Mouse (Mus musculus) MEL (cell line): ENCODE measurements around the gene Mt1. TPM values are rescaled to one million over a fixed set of nuclear protein-coding genes. Genes with fewer than 3 reads are reported as not detected.

Experiments used
- DNase-seq: peaks from one replicate; pipeline ENCODE4 v3.0.0; 2011; ENCODE audit warnings: low read depth, low spot score
- H3K27ac ChIP-seq: 2 replicates; pipeline ENCODE4 v1.5.1; 2012; ENCODE audit warnings: low read depth, mild to moderate bottlenecking, control low read depth, low read length, moderate library complexity; ENCODE audit not compliant: control insufficient read depth
- H3K27me3 ChIP-seq, 2 experiments: fragments of 150-350 bp in 1 of 2; sonication (generic) in 1 of 2; 2 replicates each; pipeline ENCODE4 v1.6.1; 2012; ENCODE audit warnings: low read length in 2 of 2, mild to moderate bottlenecking in 2 of 2, improper control_type of control experiment in 1 of 2, moderate library complexity in 1 of 2; ENCODE audit not compliant: insufficient read depth in 2 of 2, control insufficient read depth in 1 of 2
- H3K36me3 ChIP-seq, 2 experiments: 2 replicates each; pipeline ENCODE4 v1.6.1; 2012 to 2014; ENCODE audit warnings: low read length in 2 of 2, improper control_type of control experiment in 1 of 2, inconsistent platforms in 1 of 2, mild to moderate bottlenecking in 1 of 2; ENCODE audit not compliant: insufficient read depth in 2 of 2, control insufficient read depth in 1 of 2
- H3K4me1 ChIP-seq, 2 experiments: fragments of 150-350 bp in 1 of 2; sonication (generic) in 1 of 2; 2 replicates each; pipeline ENCODE4 v1.6.1; 2012; ENCODE audit warnings: low read length in 2 of 2, improper control_type of control experiment in 1 of 2, mild to moderate bottlenecking in 1 of 2; ENCODE audit not compliant: insufficient read depth in 2 of 2, control insufficient read depth in 1 of 2
- H3K4me3 ChIP-seq, 2 experiments: fragments of 150-350 bp in 1 of 2; sonication (generic) in 1 of 2; 2 replicates each; pipeline ENCODE4 v1.5.1; 2012; ENCODE audit warnings: low read depth in 2 of 2, low read length in 2 of 2, mild to moderate bottlenecking in 2 of 2, moderate library complexity in 2 of 2, control low read depth in 1 of 2, improper control_type of control experiment in 1 of 2; ENCODE audit not compliant: control insufficient read depth in 1 of 2, insufficient read depth in 1 of 2
- H3K79me2 ChIP-seq: 2 replicates; pipeline ENCODE4 v1.6.1; 2012; ENCODE audit warnings: mild to moderate bottlenecking, low read length, moderate library complexity; ENCODE audit not compliant: control insufficient read depth, poor library complexity, insufficient read depth
- H3K9ac ChIP-seq: 2 replicates; pipeline ENCODE4 v1.6.1; 2012; ENCODE audit warnings: low read depth, mild to moderate bottlenecking, control low read depth, low read length, moderate library complexity; ENCODE audit not compliant: control insufficient read depth, poor library complexity, severe bottlenecking
- H3K9me3 ChIP-seq: fragments of 150-350 bp; sonication (generic); replicated peaks from 2 replicates; pipeline ENCODE4 v1.6.1; 2012; ENCODE audit warnings: mild to moderate bottlenecking, low read length, improper control_type of control experiment, moderate library complexity; ENCODE audit not compliant: insufficient read depth
- BHLHE40 ChIP-seq: IDR thresholded peaks from 2 replicates; pipeline ENCODE4 v1.6.1; 2012; ENCODE audit warnings: low read depth, mild to moderate bottlenecking, inconsistent platforms, low read length, improper control_type of control experiment, borderline replicate concordance
- CHD1 ChIP-seq: IDR thresholded peaks from 2 replicates; pipeline ENCODE4 v1.6.1; 2012; ENCODE audit warnings: low read depth, mild to moderate bottlenecking, inconsistent platforms, low read length, improper control_type of control experiment
- E2F4 ChIP-seq: IDR thresholded peaks from 2 replicates; pipeline ENCODE4 v1.6.1; 2011; ENCODE audit warnings: low read depth, low read length, improper control_type of control experiment, borderline replicate concordance
- ELF1 ChIP-seq: IDR thresholded peaks from 2 replicates; pipeline ENCODE4 v1.6.1; 2014; ENCODE audit warnings: low read depth, mild to moderate bottlenecking, inconsistent platforms, low read length, improper control_type of control experiment, moderate library complexity
- EP300 ChIP-seq, 2 experiments: IDR thresholded peaks; 2 replicates each; pipeline ENCODE4 v1.6.1; 2011; ENCODE audit warnings: improper control_type of control experiment in 2 of 2, low read length in 2 of 2, low read depth in 1 of 2, mild to moderate bottlenecking in 1 of 2
- ETS1 ChIP-seq: IDR thresholded peaks from 2 replicates; pipeline ENCODE4 v1.6.1; 2012; ENCODE audit warnings: low read depth, mild to moderate bottlenecking, inconsistent platforms, low read length, improper control_type of control experiment, moderate library complexity
- GABPA ChIP-seq: IDR thresholded peaks from 2 replicates; pipeline ENCODE4 v1.6.1; 2012; ENCODE audit warnings: low read depth, mild to moderate bottlenecking, inconsistent platforms, low read length, improper control_type of control experiment, moderate library complexity
- HCFC1 ChIP-seq: IDR thresholded peaks from 2 replicates; pipeline ENCODE4 v1.6.1; 2012; ENCODE audit warnings: low read depth, mild to moderate bottlenecking, inconsistent platforms, low read length, improper control_type of control experiment, moderate library complexity
- JUND ChIP-seq: IDR thresholded peaks from 2 replicates; pipeline ENCODE4 v1.6.1; 2011; ENCODE audit warnings: low read depth, mild to moderate bottlenecking, improper control_type of control experiment, low read length
- MAFK ChIP-seq: IDR thresholded peaks from 2 replicates; pipeline ENCODE4 v1.6.1; 2011; ENCODE audit warnings: low read depth, mild to moderate bottlenecking, low read length, improper control_type of control experiment, borderline replicate concordance
- MAX ChIP-seq: IDR thresholded peaks from 2 replicates; pipeline ENCODE4 v1.6.1; 2011; ENCODE audit warnings: low read length, improper control_type of control experiment
- MEF2A ChIP-seq: IDR thresholded peaks from 2 replicates; pipeline ENCODE4 v1.6.1; 2014; ENCODE audit warnings: low read depth, mild to moderate bottlenecking, inconsistent platforms, low read length, improper control_type of control experiment; ENCODE audit not compliant: poor library complexity, insufficient replicate concordance, severe bottlenecking; ENCODE audit errors: extremely low read depth
- MYB ChIP-seq: IDR thresholded peaks from 2 replicates; pipeline ENCODE4 v1.6.1; 2011; ENCODE audit warnings: mild to moderate bottlenecking, low read depth, low read length, improper control_type of control experiment
- MYC ChIP-seq: IDR thresholded peaks from 2 replicates; pipeline ENCODE4 v1.6.1; 2011; ENCODE audit warnings: low read depth, mild to moderate bottlenecking, low read length, improper control_type of control experiment, moderate library complexity
- POLR2A ChIP-seq, 2 experiments: IDR thresholded peaks; 2 replicates each; pipeline ENCODE4 v1.6.1; 2011 to 2012; ENCODE audit warnings: low read length in 2 of 2, mild to moderate bottlenecking in 2 of 2, control low read depth in 1 of 2, improper control_type of control experiment in 1 of 2, low read depth in 1 of 2, moderate library complexity in 1 of 2; ENCODE audit not compliant: control insufficient read depth in 1 of 2, insufficient read depth in 1 of 2, poor library complexity in 1 of 2
- POLR2AphosphoS5 ChIP-seq: IDR thresholded peaks from 2 replicates; pipeline ENCODE4 v1.6.1; 2012; ENCODE audit warnings: low read depth, borderline replicate concordance, mild to moderate bottlenecking, inconsistent platforms, low read length, moderate library complexity, mixed read lengths
- RAD21 ChIP-seq: IDR thresholded peaks from 2 replicates; pipeline ENCODE4 v1.6.1; 2011; ENCODE audit warnings: mild to moderate bottlenecking, low read depth, low read length, improper control_type of control experiment
- TBP ChIP-seq: IDR thresholded peaks from 2 replicates; pipeline ENCODE4 v1.8.0; 2011; ENCODE audit warnings: low read depth, low read length, improper control_type of control experiment
- TCF12 ChIP-seq: IDR thresholded peaks from 2 replicates; pipeline ENCODE4 v1.6.1; 2014; ENCODE audit warnings: low read depth, mild to moderate bottlenecking, inconsistent platforms, low read length, improper control_type of control experiment, moderate library complexity
- USF1 ChIP-seq: IDR thresholded peaks from 2 replicates; pipeline ENCODE4 v1.6.1; 2014; ENCODE audit warnings: low read depth, mild to moderate bottlenecking, inconsistent platforms, low read length, improper control_type of control experiment, moderate library complexity
- ZMIZ1 ChIP-seq: IDR thresholded peaks from 2 replicates; pipeline ENCODE4 v1.6.1; 2012; ENCODE audit warnings: low read depth, mild to moderate bottlenecking, inconsistent platforms, low read length, improper control_type of control experiment, moderate library complexity
- polyA plus RNA-seq, 2 experiments: library from polyadenylated mRNA; stranded (reverse) in 1 of 2; unstranded in 1 of 2; fragments of >175 nt in 1 of 2; fragments of >200 nt in 1 of 2; gene quantifications; 2 replicates each; pipeline versions ENCODE4 v1.2.1 to v1.2.4; 2012; ENCODE audit warnings: low replicate concordance in 2 of 2, low read depth in 1 of 2; ENCODE audit not compliant: insufficient read length in 2 of 2, insufficient read depth in 1 of 2, missing spikeins in 1 of 2
- total RNA-seq: library from RNA; depleted of rRNA; stranded (reverse); fragments of 300-350 nt; gene quantifications from 2 replicates; pipeline ENCODE4 v1.2.3, GENCODE M21; 2012

Gene Mt1
- total and polyA plus RNA-seq, 3 experiments = 1,017 to 2,940 (median 1,189) TPM

DNA sequence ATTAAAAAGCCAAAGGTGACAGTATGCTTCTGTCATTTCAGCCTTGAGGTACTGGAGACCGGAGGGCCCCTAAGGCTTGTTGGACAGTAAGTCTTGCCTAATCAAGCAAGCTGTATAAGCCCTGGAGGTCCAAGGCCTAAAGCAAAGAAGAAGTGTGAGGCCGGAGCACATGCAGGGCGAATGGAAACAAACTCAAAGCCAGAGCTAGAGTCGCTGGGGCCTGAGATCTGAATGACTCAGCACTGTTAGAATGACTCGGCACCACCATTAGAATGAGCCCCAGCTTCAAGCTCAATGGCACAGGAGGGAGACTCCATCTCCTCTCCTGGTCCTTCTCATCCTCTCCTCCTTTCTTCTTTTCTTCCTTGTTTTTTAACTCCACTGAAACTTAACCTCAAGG lies 28.0 kb upstream of the Mt1 start:
- TF ChIP-seq MAX = peak; percentile 55
- TF ChIP-seq TBP = 0 out of 2 replicates have a peak, but pooled peaks have one; percentile 15
- TF ChIP-seq MAFK = 0 out of 2 replicates have a peak, but pooled peaks have one; percentile 36
- no peak for TF ChIP-seq MYC
- TF ChIP-seq GABPA = peak; percentile 68; the same call in 1 of the 2 replicates
- Histone ChIP-seq H3K27me3 (no peaks in the 10 kb centered on the region), H3K4me3 (no peak overlapping the region), H3K79me2 (no peaks in the 10 kb centered on the region), H3K4me1 (peaks cover 3 to 13% of the 10 kb centered on the region in 2 experiments), H3K9me3 (no peaks in the 10 kb centered on the region), H3K9ac (no peak overlapping the region), H3K36me3 (peaks cover 0 to 8% of the 10 kb centered on the region in 2 experiments; a peak in 2 of 4 replicates), H3K27ac (no peak overlapping the region; the same call in 1 of the 2 replicates)
- peak; percentile 64 for DNase-seq

DNA sequence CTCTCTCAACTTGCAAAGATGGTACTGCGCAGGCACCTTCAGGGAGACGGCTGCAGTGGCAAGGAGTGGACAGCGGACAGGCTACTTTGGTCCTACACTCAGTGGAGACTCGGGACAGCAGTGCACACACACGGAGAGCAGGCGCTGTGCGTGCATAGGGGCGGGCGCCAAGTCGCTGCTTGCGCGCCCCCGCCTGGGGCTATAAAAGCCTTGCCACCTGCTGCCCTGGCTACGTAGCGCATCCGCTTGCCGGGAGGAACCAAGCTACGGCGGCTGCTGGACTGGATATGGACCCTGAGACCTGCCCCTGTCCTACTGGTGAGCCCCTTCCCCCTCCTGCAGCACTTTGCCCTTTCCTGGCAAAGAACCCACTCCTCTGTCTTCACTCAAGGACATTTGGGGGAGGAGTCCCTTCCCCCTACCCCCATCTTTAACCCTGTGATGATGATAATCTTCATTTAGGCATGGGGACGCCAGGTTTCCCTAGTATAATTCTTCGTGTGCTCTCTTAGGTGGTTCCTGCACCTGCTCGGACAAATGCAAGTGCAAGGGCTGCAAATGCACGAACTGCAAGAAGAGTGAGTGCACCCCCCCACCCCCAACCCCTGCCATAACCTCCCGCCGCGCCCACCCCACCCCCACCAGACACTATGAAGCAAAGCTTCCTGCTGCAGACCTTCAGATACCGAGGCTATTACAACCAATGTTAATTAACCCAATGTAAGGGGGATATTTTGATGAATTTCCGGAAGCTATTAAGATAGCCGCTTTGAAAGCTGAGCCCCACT lies 26.2 kb upstream of the Mt1 start, which contains the start of gene Mt3:
TSS of gene Mt3 (plus strand) at position 95 of the 788 bp plus-strand sequence.
- TF ChIP-seq POLR2A (IDR thresholded peaks at IDR 0.05; ENCODE audit: control insufficient read depth in 1 of 2, insufficient read depth in 1 of 2, low read depth in 1 of 2, low read length in 2 of 2, poor library complexity in 1 of 2) (no peak), EP300 (IDR thresholded peaks at IDR 0.05; ENCODE audit: low read depth in 1 of 2, low read length in 2 of 2) (no peak), RAD21 (no peak), MEF2A (no peak), ELF1 (no peak), USF1 (no peak), E2F4 (no peak), ZMIZ1 (no peak), GABPA (no peak), MAX (no peak), TCF12 (no peak), HCFC1 (no peak), CHD1 (no peak), MAFK (no peak), MYB (no peak), BHLHE40 (no peak), ETS1 (no peak), POLR2AphosphoS5 (no peak), JUND (no peak)
- H3K79me2 ChIP-seq = no peaks in the 10 kb centered on the region
- no peak within 1 kb of the TSS for H3K27ac ChIP-seq
- no peaks in the 10 kb centered on the region for H3K9me3 ChIP-seq
- no peak within 1 kb of the TSS for H3K9ac ChIP-seq
- peaks cover 0 to 13% of the 10 kb centered on the region in 2 experiments; a peak in 2 of 4 replicates for H3K36me3 ChIP-seq
- no peaks in the 10 kb centered on the region for H3K27me3 ChIP-seq
- H3K4me3 ChIP-seq = no peak within 1 kb of the TSS
- DNase-seq = no peak
- H3K4me1 ChIP-seq = peaks cover 6 to 18% of the 10 kb centered on the region in 2 experiments
